Mouse (Mus musculus) heart, embryonic 15.5 days (tissue): ENCODE results near the gene Erp27. TPM values are rescaled to one million over a fixed set of nuclear protein-coding genes. Genes with fewer than 3 reads are reported as not detected.

Experiments
- ATAC-seq: fragments of 200-750 bp; cut with Nextera tagmentation; replicated peaks from 2 replicates; pipeline ENCODE4 v1.8.0; 2017; ENCODE audit warnings: low read depth, moderate TSS enrichment; ENCODE audit not compliant: insufficient number of reproducible peaks, insufficient read depth, low FRiP score
- H3K27ac ChIP-seq: fragments of 300-500 bp; sonication (generic); 2 replicates; pipeline ENCODE4 v1.5.1; 2015; ENCODE audit warnings: mild to moderate bottlenecking, inconsistent platforms
- H3K27me3 ChIP-seq: fragments of 300-500 bp; sonication (generic); 2 replicates; pipeline ENCODE4 v1.6.1; 2015; ENCODE audit warnings: inconsistent platforms
- H3K36me3 ChIP-seq: fragments of 300-500 bp; sonication (generic); 2 replicates; pipeline ENCODE4 v1.6.1; 2015; ENCODE audit warnings: mild to moderate bottlenecking, inconsistent platforms
- H3K4me1 ChIP-seq: fragments of 300-500 bp; sonication (generic); replicated peaks from 2 replicates; pipeline ENCODE4 v1.6.1; 2015; ENCODE audit warnings: inconsistent platforms
- H3K4me2 ChIP-seq: fragments of 300-500 bp; sonication (generic); 2 replicates; pipeline ENCODE4 v1.6.1; 2015; ENCODE audit warnings: inconsistent platforms, mild to moderate bottlenecking, moderate library complexity
- H3K4me3 ChIP-seq: fragments of 300-500 bp; sonication (generic); 2 replicates; pipeline ENCODE4 v1.5.1; 2015; ENCODE audit warnings: mild to moderate bottlenecking, inconsistent platforms
- H3K9ac ChIP-seq: fragments of 300-500 bp; sonication (generic); 2 replicates; pipeline ENCODE4 v1.6.1; 2015; ENCODE audit warnings: mild to moderate bottlenecking, inconsistent platforms
- H3K9me3 ChIP-seq: fragments of 300-500 bp; sonication (generic); replicated peaks from 2 replicates; pipeline ENCODE4 v1.6.1; 2016; ENCODE audit warnings: inconsistent platforms
- WGBS: fragments of 180-500 bp; shearing (Covaris S2); methylation state at CpG from one replicate; pipeline ENCODE4 v1.1.7; 2015; ENCODE audit warnings: mixed read lengths; 5-methylcytosine and 5-hydroxymethylcytosine counted together
- polyA plus RNA-seq: library from polyadenylated mRNA; unstranded; fragments of >200 nt; fragmentation: Nextera tagmentation; extraction: Ambion mirVana; gene quantifications from 2 replicates; pipeline ENCODE4 v1.2.1, GENCODE M21; 2015

Gene Erp27
- polyA plus RNA-seq, 1 experiment from 2014 or later, result 0.87 TPM

DNA sequence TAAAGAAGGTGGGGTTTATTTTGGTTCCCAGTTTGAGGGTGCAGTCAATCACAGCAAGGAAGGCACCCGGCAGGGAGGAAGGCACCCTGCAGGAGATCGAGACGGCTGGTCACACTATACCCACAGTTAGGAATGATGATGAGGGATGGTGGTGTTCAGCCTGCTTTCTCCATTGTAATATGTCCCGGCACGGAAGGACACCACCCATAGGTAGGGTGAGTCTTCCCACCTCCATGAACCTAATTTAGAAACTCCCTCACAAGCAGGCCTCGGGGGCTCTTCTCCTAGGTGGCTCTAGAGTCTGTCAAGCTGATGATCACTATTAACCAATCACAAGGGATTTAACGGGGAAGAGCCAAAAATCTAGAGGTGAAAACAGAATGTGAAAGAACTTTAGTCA lies 891 bp upstream of the Erp27 start:
- Histone ChIP-seq H3K9me3 (no peaks in the 10 kb centered on the region), H3K27me3 (no peaks in the 10 kb centered on the region), H3K4me3 (no peak overlapping the region), H3K27ac (no peak overlapping the region), H3K36me3 (no peaks in the 10 kb centered on the region), H3K9ac (no peak overlapping the region), H3K4me1 (peaks cover 5% of the 10 kb centered on the region; the same call in 1 of the 2 replicates), H3K4me2 (no peak overlapping the region)
- 84% methylated on average over 7 of the region's 7 CpGs for WGBS
- no peak for ATAC-seq

- no peaks in the 10 kb centered on the region for H3K36me3 ChIP-seq
- no peak for ATAC-seq
- no peaks in the 10 kb centered on the region for H3K9me3 ChIP-seq
- H3K4me2 ChIP-seq, result no peak overlapping the region
- peaks cover 5% of the 10 kb centered on the region; the same call in 1 of the 2 replicates for H3K4me1 ChIP-seq
- 75% methylated on average over 7 of the region's 7 CpGs for WGBS
- no peak overlapping the region for H3K9ac ChIP-seq
- H3K27me3 ChIP-seq, result no peaks in the 10 kb centered on the region
- no peak overlapping the region for H3K4me3 ChIP-seq
- H3K27ac ChIP-seq, result no peak overlapping the region
These were observed 379 bp downstream of the Erp27 start for GRCm38 (mm10) chr6:136921601-136922000.

GRCm38 (mm10) chr6:136920320-136921257 lies 1.4 kb downstream of the Erp27 start:
- WGBS, result 35% methylated on average over 16 of the region's 16 CpGs

DNA sequence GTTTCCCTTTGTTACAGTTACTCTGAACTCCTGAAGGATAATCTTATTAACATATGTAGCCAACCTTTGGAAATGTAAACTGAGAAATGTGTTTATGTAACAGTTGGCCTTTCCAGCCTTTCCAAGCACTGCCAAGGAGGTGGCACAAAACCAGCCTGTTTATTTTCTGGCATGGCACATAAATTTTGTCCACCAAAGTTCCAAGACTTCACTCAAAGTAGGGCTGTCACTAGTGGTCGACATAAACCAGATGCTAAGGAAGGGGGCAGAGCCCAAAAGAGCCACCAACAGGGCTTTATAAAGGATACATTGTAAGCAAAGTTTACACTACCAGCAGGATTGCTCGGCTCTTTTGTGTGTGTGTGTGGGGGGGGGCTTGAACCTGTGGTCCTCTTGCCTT lies 4.1 kb downstream of the Erp27 start:
- Histone ChIP-seq H3K9me3 (no peaks in the 10 kb centered on the region), H3K9ac (no peak overlapping the region), H3K4me1 (peaks cover 12% of the 10 kb centered on the region), H3K4me3 (no peak overlapping the region), H3K27ac (0 out of 2 replicates have a peak overlapping the region, but pooled peaks have one; percentile 39), H3K27me3 (no peaks in the 10 kb centered on the region), H3K4me2 (no peak overlapping the region), H3K36me3 (no peaks in the 10 kb centered on the region)
- no peak for ATAC-seq
- WGBS, result 34% methylated on average over 2 of the region's 2 CpGs

More at GRCm38 (mm10) chr6:136920320-136921257, 1.4 kb downstream of the Erp27 start:
- Histone ChIP-seq H3K4me1 (peaks cover 5% of the 10 kb centered on the region; the same call in 1 of the 2 replicates), H3K4me2 (0 out of 2 replicates have a peak overlapping the region, but pooled peaks have one; percentile 19), H3K27me3 (no peaks in the 10 kb centered on the region), H3K4me3 (no peak overlapping the region), H3K27ac (no peak overlapping the region), H3K36me3 (no peaks in the 10 kb centered on the region), H3K9ac (peak overlapping the region; percentile 31; the same call in 1 of the 2 replicates), H3K9me3 (no peaks in the 10 kb centered on the region)
- no peak for ATAC-seq

DNA sequence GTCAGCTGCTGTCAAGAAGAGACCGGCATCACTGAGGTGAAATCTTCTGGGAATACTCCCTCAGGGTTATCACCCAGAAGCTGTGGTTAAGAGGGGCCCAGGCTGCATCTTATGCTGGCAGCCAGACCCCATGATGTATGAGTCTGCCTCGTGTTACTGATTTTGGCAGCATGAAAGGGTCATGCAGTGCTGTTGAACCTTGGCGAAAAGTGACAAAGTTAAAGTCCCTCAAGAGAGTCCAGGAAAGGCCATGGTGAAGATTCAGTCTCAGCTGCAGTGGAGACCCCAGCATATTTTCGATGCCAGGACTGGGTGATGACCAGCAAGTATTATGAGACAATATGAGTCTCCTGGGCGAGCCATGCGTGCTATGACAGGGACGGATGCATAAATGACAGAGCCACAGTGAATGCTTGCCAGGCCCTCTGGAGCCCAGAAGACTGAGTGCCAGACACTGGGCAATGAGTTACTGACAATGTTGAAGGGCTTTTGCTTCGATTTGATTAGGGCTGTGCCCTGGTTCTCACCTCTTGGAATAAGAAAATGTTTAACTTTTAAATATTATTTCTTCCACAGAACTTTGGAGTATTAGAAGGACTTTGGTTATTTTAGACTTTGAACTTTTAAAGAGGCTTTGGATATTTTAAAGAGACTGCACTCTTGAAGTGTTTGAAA lies 6.1 kb downstream of the Erp27 start:
- H3K9me3 ChIP-seq, result no peaks in the 10 kb centered on the region
- H3K4me1 ChIP-seq, result peaks cover 13% of the 10 kb centered on the region
- 66% methylated on average over 8 of the region's 8 CpGs for WGBS
- H3K27ac ChIP-seq, result peak overlapping the region; percentile 34; the same call in 1 of the 2 replicates
- no peak overlapping the region for H3K4me2 ChIP-seq
- ATAC-seq, result no peak
- no peak overlapping the region for H3K4me3 ChIP-seq
- no peaks in the 10 kb centered on the region for H3K36me3 ChIP-seq
- no peak overlapping the region for H3K9ac ChIP-seq
- no peaks in the 10 kb centered on the region for H3K27me3 ChIP-seq

GRCm38 (mm10) chr6:136914234-136914633 lies 7.7 kb downstream of the Erp27 start:
- Histone ChIP-seq H3K27ac (peak overlapping the region; percentile 6; the same call in 1 of the 2 replicates), H3K27me3 (no peaks in the 10 kb centered on the region), H3K4me1 (peaks cover 19% of the 10 kb centered on the region), H3K36me3 (no peaks in the 10 kb centered on the region), H3K4me2 (no peak overlapping the region), H3K4me3 (no peak overlapping the region), H3K9ac (no peak overlapping the region), H3K9me3 (no peaks in the 10 kb centered on the region)
- no peak for ATAC-seq
- 93% methylated on average over 6 of the region's 6 CpGs for WGBS

DNA sequence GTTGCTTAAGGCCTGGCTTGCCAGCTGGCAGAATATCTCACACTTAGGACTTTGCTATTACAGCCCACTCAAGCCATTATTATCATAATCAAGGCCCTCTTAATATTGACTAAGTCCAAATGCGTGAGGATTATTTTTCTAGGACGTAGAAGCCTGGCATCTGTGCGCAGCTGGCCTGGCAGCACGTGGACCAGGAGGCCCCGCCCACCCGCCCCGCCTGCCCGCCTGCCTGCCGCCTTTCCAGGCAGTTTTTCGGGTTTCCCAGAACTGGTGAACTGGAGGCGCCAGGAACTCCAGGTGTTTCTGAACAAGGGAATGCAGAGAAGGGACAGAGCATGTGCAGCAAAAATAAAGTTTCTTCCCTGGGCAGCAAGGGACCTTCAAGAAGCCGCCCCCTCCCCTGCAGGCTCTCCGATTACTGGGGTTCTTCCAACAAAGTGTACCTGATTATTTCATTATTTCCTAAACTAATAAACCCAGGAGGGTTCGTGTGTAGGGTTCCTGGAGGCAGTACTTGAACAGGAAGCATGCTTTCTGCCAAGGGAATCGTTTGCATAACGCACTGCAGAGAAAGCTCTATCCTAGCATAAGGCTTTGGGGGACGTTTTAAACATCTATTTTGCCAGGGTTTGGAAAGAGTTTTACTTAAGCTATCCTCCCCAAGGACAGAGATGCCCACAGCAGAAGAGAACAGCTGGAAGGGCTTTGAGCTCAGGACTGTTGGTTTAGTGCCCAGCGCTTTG lies 8.4 kb downstream of the Erp27 start:
- Histone ChIP-seq H3K36me3 (no peaks in the 10 kb centered on the region), H3K4me1 (peaks cover 19% of the 10 kb centered on the region), H3K4me3 (peak overlapping the region; percentile 11; the same call in 1 of the 2 replicates), H3K9me3 (no peaks in the 10 kb centered on the region), H3K27me3 (no peaks in the 10 kb centered on the region), H3K27ac (peak overlapping the region; percentile 6; the same call in 1 of the 2 replicates), H3K9ac (no peak overlapping the region), H3K4me2 (peak overlapping the region; percentile 46)
- ATAC-seq, result no peak; the same call in 1 of the 2 replicates
- WGBS, result 24% methylated on average over 18 of the region's 18 CpGs

- 82% methylated on average over 1 of the region's 2 CpGs for WGBS
- no peak overlapping the region for H3K27ac ChIP-seq
- H3K4me1 ChIP-seq, result peaks cover 19% of the 10 kb centered on the region
- no peak for ATAC-seq
- no peaks in the 10 kb centered on the region for H3K36me3 ChIP-seq
- H3K4me2 ChIP-seq, result no peak overlapping the region
- H3K9ac ChIP-seq, result no peak overlapping the region
- H3K9me3 ChIP-seq, result no peaks in the 10 kb centered on the region
- H3K27me3 ChIP-seq, result no peaks in the 10 kb centered on the region
- H3K4me3 ChIP-seq, result no peak overlapping the region
These were observed 9.2 kb downstream of the Erp27 start for GRCm38 (mm10) chr6:136912751-136913265.

DNA sequence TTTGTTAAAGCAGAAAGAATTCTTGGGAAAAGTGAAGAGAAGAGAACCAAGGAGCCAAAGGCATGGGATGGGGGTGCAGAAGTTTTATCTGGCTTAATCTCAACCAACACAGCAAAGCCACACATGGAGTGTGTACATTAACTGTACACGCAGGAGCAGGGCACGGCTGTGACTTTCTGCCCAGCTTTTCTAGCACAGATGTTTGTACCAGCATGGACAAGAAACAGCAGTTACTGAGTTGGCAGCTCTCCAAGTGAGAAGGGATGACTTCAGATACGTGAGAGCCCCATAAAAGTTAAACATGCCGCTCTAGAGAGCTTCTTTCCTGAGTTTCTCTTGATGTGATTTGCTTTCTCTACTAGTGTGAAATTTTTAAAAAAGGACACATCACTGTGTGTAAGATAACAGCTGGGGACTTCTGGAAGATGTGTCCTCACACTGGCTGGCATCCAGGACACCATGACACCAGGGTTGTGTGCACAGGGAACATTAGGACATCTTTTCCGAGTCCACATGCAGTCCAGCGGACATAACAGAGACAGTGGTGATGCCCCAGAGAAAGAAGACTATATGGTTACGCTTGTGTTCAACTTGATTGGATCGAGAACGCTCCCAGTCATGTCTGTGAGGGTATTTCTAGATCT lies 11.6 kb downstream of the Erp27 start:
- Histone ChIP-seq H3K4me3 (no peak overlapping the region), H3K9ac (no peak overlapping the region), H3K27me3 (no peaks in the 10 kb centered on the region), H3K4me2 (no peak overlapping the region), H3K27ac (peak overlapping the region; percentile 29; the same call in 1 of the 2 replicates), H3K36me3 (no peaks in the 10 kb centered on the region), H3K4me1 (peaks cover 22% of the 10 kb centered on the region), H3K9me3 (no peaks in the 10 kb centered on the region)
- WGBS, result 53% methylated on average over 9 of the region's 9 CpGs
- ATAC-seq, result no peak

DNA sequence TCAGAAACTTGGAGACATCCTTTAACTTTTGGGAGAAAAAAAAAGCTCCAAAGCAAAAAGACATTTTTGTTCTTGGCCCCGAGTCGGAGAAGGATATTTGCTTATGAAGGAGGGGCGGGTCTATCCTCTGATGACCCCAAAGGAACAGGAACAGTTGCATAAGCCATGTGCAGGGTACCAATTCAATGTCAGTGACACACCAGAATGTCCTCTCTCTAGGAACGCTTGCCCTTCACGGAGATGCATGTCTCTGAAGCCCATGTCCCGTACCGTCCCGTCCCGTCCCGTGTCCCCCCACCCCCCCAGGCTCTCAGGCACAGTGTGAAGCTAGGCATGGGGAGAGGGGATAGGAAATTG lies 15.1 kb downstream of the Erp27 start:
- H3K9ac ChIP-seq, result no peak overlapping the region
- no peak overlapping the region for H3K4me3 ChIP-seq
- no peak for ATAC-seq
- no peaks in the 10 kb centered on the region for H3K9me3 ChIP-seq
- no peak overlapping the region for H3K27ac ChIP-seq
- 74% methylated on average over 10 of the region's 10 CpGs for WGBS
- H3K36me3 ChIP-seq, result no peaks in the 10 kb centered on the region
- H3K4me2 ChIP-seq, result no peak overlapping the region
- no peaks in the 10 kb centered on the region for H3K27me3 ChIP-seq
- peaks cover 15% of the 10 kb centered on the region for H3K4me1 ChIP-seq
